Mouse (Mus musculus) erythroid progenitor cell, adult 5-6 weeks (primary cell): ENCODE measurements at regions not wholly inside any gene's neighbourhood (a gene's known extent, or its start where the extent isn't known, plus 50 kb on each side); places are given as distances from the start of the nearest gene placed in this dataset.

Experiments used
- ATAC-seq: replicated peaks from 2 replicates; pipeline ENCODE4 v1.8.0; 2016; ENCODE audit warnings: moderate number of reproducible peaks, mild to moderate bottlenecking, moderate TSS enrichment, inconsistent platforms; ENCODE audit not compliant: poor library complexity, low FRiP score, severe bottlenecking

DNA sequence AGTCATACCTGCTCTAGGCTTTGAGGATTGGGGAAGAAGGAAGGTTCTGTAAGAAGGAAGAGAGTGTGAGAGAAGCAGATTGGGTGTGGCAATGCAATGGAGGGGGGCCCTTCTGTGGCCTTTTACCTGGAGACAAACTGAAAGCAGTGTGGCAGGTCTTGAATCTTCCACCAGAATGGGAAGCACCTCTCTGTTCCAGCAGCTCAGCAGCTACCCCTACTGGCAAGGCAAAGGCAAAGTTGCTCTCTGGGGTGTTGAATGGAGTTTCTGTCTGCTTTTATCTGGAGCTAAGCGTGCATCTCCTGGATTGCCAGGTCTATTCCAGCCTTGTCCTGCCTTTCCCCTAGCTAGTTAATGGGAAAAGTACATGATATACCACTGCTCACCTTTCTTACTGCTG lies 236.3 kb upstream of the Far2 start:
- ATAC-seq, result no peak

DNA sequence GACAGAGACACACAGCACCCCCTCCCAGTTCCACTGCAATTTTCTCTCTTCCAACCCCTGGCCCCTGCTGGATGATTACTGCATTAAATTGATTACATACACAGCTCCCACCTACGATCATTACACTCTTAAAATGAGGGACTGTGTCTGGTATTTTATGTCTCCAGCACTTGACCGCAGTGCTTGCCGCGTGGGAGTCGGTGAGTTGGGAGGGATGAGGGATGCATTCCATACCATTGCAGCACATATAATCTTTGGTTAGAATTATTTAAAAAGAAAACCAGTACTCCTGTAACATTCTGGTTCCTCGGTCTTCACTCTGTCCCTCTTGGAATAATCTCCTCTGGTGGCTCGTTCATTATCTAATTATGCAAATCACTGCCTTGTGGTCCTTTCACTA lies 230.2 kb upstream of the Far2 start:
- ATAC-seq, result no peak

DNA sequence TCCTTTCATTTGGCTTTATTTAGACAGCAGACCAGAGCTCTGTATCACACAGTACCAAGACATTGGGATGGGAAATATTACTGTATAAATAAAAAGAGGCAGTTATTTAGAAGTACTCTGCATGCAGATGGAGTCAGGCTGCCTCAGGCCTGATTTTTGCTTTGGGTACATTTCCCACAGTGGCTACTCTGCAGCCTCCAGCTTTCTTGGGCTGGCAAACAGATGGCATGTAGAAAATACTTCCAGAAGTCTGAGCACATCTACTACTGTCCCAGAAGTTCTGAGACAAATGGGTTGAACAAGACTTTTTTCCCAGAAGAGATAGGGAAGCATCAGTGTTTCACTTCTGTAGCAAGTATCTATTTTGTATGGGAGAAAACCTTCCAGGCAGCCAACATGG lies 229.8 kb upstream of the Far2 start:
- no peak for ATAC-seq

DNA sequence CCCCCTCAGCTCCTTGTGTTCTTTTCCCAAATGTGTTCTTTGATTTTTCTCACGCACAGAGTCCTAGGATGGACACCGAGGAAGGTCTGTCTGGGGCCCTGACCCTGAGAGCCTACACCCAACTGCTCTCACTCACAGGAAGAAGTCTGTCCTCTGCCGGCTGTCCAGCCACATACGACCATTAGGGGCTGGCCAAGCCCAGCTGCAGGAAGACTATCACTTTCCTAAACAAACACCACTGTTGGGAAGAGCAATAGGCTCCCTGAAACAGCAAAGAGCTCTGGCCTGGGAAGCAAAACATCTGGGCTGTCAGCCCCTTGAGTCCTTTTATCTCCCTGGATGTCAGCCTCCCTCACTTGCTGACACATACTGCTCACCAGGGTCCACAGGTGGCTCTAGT lies 224.8 kb upstream of the Far2 start:
- ATAC-seq, result no peak

DNA sequence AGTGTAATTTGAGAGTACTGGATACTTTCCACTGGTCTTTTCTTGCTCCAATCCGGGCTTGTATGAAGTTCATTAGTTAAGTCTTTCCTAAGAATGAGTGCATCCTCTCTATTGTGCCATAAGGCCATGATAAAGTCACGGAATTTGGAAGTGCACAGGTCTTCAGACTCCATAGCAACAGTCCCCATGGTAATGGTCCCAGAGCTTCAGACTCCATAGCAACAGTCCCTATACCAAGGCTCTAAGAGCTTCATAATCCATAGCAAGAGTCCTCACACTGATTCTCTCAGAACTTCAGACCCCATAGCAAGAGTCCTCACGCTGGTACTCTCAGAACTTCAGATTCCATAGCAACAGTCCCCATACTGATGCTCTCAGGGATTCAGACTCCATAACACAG lies 214.5 kb upstream of the Far2 start:
- no peak for ATAC-seq

DNA sequence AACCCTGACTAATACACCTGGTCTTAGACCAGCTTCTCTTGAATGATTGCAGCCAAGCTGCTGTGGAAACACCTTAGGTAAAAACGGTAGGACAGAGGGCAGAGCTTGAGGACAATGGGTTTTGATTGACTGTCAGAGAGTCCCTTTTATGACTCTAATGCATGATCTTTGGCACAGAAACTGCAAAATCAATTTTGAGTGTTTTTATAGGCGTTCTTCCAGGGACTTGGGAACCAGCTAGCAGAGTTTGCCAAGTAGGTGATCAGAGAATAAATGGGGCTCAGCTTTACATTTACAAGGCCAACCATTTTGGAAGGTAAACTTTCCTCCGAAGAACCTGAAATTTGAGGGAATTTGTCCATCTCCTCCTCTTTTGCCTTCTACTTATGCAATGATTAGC lies 213.6 kb upstream of the Far2 start:
- ATAC-seq, result no peak

- no peak for ATAC-seq
These were observed 208.2 kb upstream of the Far2 start for GRCm38 (mm10) chr6:147838846-147839245.

DNA sequence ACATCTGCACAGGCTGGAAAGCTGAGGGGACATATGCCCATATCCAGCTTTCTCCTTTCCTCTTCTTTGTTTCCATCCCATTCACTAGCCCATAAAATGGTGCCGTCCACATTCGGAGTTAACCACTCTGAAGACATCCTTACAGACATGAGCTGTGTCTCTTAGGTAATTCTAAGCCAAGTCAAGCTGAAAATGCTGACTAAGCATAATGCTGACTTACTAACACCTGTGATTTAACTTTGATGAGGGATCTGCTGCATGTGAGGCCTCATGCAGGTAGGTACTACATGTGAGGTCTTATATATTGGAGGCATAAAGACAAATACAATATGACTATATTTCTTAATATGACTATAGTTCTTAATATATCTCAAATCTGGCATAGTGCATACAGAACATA lies 197.1 kb upstream of the Far2 start:
- ATAC-seq, result no peak

- no peak for ATAC-seq
These were observed 185.9 kb upstream of the Far2 start for GRCm38 (mm10) chr6:147861116-147861515.

DNA sequence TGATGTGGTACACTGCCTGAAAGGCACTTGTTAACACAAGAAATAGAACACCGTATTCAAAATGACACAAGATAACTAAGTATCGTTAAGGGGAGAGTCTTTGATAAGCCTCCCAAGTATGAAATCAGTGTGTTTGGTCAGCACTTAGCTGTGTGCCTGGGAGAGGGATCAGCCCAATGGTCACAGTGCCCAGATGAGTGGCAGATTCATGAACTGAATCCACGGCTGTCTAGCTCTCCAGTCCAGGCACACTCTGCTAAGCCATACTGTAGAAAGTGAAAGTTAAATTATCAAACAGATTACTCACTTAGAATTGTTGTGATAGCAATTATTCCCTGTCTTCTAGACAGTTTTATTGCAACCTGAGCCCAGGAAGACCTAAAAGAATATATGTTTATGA lies 176.0 kb upstream of the Far2 start:
- no peak for ATAC-seq

- no peak for ATAC-seq
These were observed 173.9 kb upstream of the Far2 start for GRCm38 (mm10) chr6:147873173-147873572.

DNA sequence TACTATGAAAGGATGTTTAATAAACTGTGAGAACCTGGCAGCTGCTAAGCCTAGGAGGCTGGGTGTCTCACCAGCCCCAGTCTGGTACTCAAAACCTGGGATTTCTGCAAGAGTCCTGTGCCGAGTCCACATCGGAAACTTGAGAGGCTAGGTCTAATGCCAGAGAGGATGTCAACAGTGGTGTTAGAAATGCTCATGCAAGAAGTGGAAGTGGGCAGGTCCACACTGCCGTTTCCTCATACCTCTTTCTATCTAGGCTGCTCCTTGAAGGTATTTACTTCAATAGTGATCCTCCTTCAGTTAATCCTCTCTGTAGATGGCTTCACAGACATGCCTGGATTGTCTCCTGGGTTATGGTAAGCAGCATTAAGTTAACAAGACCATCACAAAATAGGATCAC lies 168.6 kb upstream of the Far2 start:
- no peak for ATAC-seq

DNA sequence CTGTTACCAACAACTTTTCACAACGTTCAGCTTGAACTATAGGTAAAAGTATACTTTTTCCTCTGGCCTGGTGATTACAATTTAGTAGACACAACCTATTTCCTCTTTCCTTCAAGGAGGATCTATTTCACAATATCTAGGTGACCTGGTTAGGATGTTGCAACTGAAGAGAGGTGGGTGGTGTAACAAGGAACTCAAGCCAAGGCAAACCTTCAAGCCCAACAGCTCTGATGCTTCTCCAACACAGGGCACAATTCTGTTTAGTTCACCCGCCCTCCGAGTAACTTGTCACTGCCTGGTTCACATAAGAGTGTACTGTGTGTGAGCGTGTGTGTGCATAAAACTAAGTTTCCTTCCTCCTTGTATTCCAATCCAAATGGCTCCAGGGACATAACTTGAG lies 161.2 kb upstream of the Far2 start:
- no peak for ATAC-seq

- ATAC-seq, result no peak
These were observed 127.4 kb upstream of the Far2 start for GRCm38 (mm10) chr6:147919697-147920096.

GRCm38 (mm10) chr6:147921091-147921490 lies 126.0 kb upstream of the Far2 start:
- no peak for ATAC-seq

DNA sequence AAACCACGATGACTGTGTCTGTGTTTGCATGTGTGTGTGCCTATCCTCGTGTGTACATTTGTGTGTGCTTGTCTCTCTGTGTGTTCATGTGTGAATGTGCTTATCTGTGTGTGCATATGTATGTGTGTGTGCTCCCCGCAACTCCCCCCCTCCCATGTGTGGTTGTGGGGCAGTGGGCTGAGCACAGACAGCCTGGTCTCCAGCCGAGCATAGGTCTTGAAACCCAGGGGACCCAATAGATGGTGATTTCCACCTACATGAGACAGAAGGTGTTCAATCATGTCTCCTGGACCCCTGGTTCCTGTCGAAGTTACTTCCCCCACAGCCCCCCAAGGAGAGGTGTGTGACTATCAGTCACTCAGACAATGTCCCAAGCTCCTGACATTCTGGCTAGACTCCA lies 124.6 kb upstream of the Far2 start:
- no peak for ATAC-seq

DNA sequence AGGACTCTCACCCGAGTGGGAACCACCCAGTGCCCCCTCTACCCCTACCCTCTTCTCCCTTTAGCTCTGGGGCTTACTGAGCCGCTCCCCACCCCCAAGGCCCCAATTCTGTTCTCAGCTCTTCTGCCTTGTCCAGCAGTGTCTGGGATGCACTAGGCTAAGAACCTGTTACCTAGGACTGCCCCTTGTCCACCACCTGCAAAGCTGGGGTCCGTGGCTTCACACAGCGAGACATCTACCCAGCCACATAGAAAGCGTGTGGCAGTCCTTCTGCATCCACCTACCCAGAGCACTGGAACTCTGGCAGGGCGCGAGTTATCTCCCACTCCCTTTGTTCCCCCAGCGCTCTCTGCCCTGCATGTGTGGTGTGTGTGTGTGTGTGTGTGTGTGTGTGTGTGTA lies 123.8 kb upstream of the Far2 start:
- no peak for ATAC-seq

- ATAC-seq, result no peak
These were observed 118.1 kb upstream of the Far2 start for GRCm38 (mm10) chr6:147928951-147929350.

DNA sequence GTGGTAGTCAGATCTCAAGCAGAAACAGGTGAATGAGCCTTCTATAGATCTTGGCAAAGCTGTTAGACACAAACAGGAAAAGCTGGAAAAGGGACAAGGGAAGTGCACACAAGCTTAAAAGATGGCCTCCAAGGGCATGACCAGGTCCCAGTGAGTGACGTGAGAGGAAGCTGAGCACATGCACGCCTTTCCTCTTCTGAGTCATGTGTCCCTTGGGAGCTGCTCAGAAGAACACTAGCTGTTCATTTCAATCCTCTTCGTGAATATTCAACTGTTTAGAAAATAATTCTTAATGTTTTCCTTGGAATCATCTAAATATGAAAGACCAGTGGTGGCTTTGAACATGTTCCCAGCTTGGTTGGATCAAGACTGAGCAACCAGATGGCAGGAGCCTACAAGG lies 103.0 kb upstream of the Far2 start:
- no peak for ATAC-seq

GRCm38 (mm10) chr6:147944940-147945676 lies 102.0 kb upstream of the Far2 start:
- no peak for ATAC-seq

- ATAC-seq, result no peak
These were observed 99.1 kb upstream of the Far2 start for GRCm38 (mm10) chr6:147947997-147948396.

DNA sequence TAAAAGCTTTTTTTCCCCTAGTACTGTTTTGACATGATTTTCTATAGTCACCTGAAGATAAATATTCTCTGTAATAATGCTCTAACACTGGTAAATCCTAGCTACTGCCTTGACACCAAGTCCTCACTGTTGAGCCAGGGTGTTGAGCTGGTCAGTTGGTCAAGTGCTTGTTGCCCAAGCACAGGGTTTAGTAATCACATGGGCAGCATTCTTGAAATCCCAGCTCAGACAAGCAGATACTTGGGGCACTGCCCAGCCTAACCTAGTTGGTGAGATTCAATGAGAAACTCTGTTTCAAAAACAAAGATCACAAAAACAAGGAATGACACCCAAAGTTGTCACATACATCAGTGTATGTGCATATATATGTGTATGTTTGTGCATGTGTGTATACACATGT lies 95.4 kb upstream of the Far2 start:
- ATAC-seq, result no peak
